Mouse (Mus musculus) ES-E14 (cell line): ENCODE measurements around the gene Sucla2.

Experiments used
- CHD2 ChIP-seq: IDR thresholded peaks from 2 replicates; pipeline ENCODE4 v1.6.1; 2014; ENCODE audit warnings: mild to moderate bottlenecking, low read depth, low read length, inconsistent platforms
- HCFC1 ChIP-seq: IDR thresholded peaks from 2 replicates; pipeline ENCODE4 v1.6.1; 2012; ENCODE audit warnings: low read length, inconsistent platforms, borderline replicate concordance; ENCODE audit not compliant: insufficient read depth
- MAFK ChIP-seq: IDR thresholded peaks from 2 replicates; pipeline ENCODE4 v1.6.1; 2014; ENCODE audit warnings: mild to moderate bottlenecking, low read depth, low read length, inconsistent platforms; ENCODE audit not compliant: insufficient read depth

DNA sequence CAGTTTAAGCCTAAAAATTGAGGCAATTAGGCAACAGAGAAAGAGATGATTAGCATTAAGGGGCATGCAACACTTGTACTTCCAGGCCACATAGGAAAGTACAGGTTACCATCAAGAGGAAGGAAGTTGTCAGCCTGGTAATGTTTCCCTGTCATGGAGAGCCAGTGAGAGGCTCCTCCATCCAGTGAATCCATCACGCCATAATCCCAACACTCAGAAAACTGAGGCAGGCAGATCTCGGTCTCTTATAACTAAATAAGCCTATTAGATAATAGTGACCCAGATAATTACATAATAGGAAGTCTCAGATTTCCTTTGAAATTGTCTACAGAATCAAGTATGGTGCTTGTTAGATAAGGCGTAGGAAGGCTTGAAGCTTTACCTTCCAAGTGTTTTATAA, 983 bp upstream of the Sucla2 start:
- TF ChIP-seq MAFK (no peak), HCFC1 (no peak), CHD2 (no peak)
